Mouse (Mus musculus) adrenal gland, postnatal 25 days (tissue): ENCODE measurements around the gene Tpst2. TPM values are rescaled to one million over a fixed set of nuclear protein-coding genes. Genes with fewer than 3 reads are reported as not detected.
A peak's percentile ranks its signal among the peaks of the same experiment; 100 is the strongest.

Experiments
- DNase-seq: peaks from one replicate; pipeline ENCODE4 v3.0.0; 2021; ENCODE audit warnings: mixed read lengths
- total RNA-seq: library from RNA; stranded (reverse); gene quantifications from 2 replicates; pipeline ENCODE4 v1.2.3, GENCODE M21; 2021

The Tpst2 gene
- total RNA-seq, 1 experiment from 2014 or later: 144 TPM

DNA sequence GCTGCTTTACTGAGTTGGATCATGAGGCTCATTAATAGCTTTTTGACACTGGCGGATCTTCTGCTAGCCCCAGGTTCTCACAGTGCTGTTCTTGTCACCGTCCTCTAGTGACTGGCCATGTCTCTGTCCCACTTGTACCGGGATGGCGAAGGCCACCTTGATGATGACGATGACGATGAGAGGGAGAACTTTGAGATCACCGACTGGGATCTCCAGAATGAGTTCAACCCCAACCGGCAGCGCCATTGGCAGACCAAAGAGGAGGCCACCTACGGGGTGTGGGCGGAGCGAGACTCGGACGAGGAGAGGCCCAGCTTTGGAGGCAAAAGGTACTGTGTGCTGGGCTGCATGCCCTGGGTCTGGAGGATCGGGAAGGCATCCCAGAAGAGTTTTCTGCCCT lies 51.4 kb downstream of the Tpst2 start:
- DNase-seq: no peak

GRCm38 (mm10) chr5:112329805-112330564 lies 53.5 kb downstream of the Tpst2 start:
- DNase-seq: no peak

DNA sequence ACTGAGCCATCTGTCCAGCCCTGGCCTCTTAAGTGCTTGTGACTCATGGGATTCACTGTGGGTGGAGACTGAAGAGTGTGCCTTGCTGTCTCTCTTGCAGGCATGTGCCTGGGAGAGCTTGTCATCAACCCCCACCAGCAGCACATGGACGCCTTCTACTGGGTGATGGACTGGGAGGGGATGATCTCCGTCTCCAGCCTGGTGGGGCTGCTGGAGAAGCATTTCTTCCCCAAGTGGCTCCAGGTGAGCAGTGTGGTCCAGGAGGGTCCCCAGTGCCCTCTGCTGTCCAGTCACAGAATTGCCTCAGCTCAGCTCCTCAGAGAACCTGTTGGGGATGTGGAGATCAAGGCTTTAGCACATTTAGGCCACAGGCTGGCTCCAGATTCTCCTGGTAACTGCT lies 59.0 kb downstream of the Tpst2 start:
- peak; percentile 59 for DNase-seq

DNA sequence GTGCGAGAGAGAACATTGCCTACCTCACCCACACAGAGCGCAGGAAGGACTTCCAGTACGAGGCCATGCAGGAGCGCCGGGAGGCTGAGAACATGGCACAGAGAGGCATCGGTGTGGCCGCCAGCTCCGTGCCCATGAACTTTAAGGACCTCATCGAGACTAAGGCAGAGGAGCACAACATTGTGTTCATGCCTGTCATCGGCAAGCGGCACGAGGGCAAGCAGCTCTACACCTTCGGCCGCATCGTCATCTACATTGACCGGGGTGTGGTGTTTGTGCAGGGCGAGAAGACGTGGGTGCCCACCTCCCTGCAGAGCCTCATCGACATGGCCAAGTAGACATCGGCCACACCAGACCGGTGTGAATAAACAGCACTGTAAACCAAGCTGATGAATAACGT lies 60.5 kb downstream of the Tpst2 start:
- DNase-seq: no peak

GRCm38 (mm10) chr5:112339215-112339614 lies 62.7 kb downstream of the Tpst2 start:
- no peak for DNase-seq

GRCm38 (mm10) chr5:112342463-112343204 lies 66.1 kb downstream of the Tpst2 start, which contains the start of the genes Srrd and Hps4:
Srrd (minus strand) TSS chr5:112343040.
Hps4 (plus strand) TSS chr5:112343083.
- peak; percentile 88 for DNase-seq

- DNase-seq: no peak
Measured at GRCm38 (mm10) chr5:112343205-112343595, 66.7 kb downstream of the Tpst2 start.

- DNase-seq: no peak
Measured at GRCm38 (mm10) chr5:112344092-112344960, 67.8 kb downstream of the Tpst2 start.

GRCm38 (mm10) chr5:112346211-112346965 lies 69.9 kb downstream of the Tpst2 start:
- no peak for DNase-seq

DNA sequence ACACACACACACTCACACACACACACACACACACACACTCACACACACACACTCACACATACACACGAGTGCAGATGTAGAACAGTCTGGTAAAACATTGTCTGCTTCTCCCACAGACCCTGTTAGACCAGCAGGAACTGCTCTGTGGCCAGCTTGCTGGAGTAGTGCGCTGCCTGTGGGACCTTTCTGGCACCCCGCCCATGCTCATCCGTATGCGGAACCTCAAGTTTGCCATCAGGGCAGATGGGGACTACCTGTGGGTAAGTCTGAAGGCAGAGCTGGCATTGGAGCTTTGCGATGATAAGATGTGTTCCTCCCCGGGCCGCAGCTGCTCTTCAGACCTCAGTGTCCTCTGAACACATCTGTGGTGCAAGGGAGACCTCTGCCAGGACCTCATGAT lies 72.7 kb downstream of the Tpst2 start:
- DNase-seq: no peak

DNA sequence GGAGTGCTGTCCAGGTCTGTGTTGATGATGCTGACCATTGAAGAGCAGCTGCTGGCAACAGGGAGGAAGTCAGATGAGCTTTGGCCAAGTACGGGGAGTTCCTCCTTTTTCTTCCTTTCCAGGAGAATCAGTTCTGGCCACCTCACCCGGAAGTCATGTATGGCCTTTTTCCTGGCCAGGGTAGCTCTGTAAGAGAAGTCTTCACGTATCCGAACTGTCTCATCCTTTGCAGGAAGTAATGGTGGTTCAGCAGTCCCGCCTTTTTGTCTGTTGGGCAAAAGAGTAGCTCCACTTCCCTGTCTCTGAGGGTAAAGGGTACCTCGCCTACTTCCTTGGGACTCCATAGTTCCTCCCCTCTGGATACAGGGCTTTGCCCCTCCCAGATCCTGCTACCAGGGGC lies 79.0 kb downstream of the Tpst2 start:
- DNase-seq: no peak

DNA sequence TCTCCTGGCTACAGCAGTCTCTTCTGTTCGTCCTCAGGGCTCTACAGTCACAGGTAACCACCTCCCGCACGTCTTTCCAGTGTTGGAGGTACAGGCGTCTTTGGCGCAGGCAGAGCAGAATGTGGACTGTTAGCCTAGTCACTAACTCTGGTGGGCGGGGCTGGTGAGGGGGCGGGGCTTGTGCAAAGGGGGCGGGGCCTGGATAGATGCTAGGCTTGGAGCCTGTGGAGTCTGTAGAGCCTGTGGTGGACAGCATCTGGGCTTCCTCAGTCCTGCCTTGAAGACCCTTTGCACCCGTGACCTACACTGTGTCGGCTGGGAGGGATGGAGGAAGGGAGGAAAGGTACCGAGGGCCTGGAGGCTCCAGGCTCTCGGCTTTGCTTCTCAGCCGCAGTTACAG lies 79.4 kb downstream of the Tpst2 start, which contains the start of gene Gm6583:
TSS of gene Gm6583 (minus strand) at position 124 of the 400 bp plus-strand sequence.
- no peak for DNase-seq

- no peak for DNase-seq
Measured at GRCm38 (mm10) chr5:112356322-112356721, 79.8 kb downstream of the Tpst2 start.

- DNase-seq: no peak
Measured at GRCm38 (mm10) chr5:112359520-112359919, 83.0 kb downstream of the Tpst2 start.

DNA sequence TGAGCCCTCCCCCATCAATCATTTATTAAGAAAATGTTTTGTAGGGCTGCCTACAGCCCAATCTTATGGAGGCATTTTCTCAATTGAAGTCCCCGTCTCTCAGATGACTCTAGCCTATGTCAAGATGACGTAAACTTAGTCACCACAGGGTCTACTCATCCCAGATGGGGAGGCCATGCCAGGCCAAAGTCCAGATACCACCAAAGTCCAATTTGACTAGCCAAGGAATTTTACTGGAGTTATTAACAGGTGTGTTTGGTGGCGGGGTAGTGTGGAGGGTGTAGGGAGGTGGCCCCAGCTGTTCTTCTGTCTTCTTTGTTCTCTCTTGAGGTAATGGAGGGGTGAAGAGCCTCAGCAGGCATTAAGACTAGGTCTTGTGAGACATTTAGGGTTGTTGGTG lies 83.6 kb downstream of the Tpst2 start:
- DNase-seq: no peak

DNA sequence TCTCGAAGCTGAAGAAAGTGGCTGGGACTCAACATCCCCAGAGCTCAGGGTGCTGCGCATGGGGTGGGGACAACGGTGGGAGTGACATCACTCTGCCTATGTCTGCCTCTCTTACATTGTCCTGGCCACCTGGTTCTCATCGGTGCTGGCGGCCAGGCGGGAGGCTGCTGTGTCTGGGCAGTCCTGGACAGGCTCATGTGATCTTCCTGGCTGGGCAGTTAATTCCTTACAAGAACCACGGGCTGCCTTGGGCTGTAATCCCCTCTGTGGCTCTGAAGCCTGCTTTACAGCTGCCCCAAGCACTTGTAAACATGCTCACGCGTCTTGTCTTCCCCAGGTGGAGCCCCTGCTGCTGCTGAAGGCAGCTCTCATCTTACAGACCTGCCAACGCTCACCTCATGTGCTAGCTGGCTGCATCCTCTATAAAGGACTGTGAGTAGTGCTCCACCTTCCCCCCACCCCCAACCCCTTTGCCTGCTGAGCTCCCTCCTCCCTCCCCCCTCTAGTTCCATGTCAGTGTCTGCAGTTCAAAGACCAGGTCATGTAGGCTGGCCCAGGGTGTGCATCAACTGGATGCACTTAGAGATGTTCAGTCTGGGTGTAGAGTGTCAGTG lies 87.8 kb downstream of the Tpst2 start:
- no peak for DNase-seq

Other genes starting within 250 kb of the Tpst2 start
- 14.8 and 16.5 TPM in 2 replicates for gene Cryba4, start 24.2 kb upstream of the Tpst2 start, total RNA-seq
- gene Crybb1, start 20.9 kb upstream of the Tpst2 start, total RNA-seq: 1.1 and 2.7 TPM in 2 replicates
- 33.3 and 38.6 TPM in 2 replicates for gene Tfip11, start 49.7 kb downstream of the Tpst2 start, total RNA-seq
- gene Srrd, start 66.3 kb downstream of the Tpst2 start, total RNA-seq: 22.4 and 29.1 TPM in 2 replicates
- gene Hps4, start 66.4 kb downstream of the Tpst2 start, total RNA-seq: 32.8 and 36.7 TPM in 2 replicates
- gene Gm6583, start 79.3 kb downstream of the Tpst2 start, total RNA-seq: 0.36 TPM in 1 of 2 replicates, not detected in the other
- 1.4 and 2.5 TPM in 2 replicates for gene Asphd2, start 118.2 kb downstream of the Tpst2 start, total RNA-seq
- gene Gm6588, start 172.7 kb downstream of the Tpst2 start, total RNA-seq: not detected in 2 replicates